Mouse (Mus musculus) myocyte (in vitro differentiated cells): ENCODE data around the gene Slc24a4.

Source experiments
- CEBPB ChIP-seq: IDR thresholded peaks from 2 replicates; pipeline ENCODE4 v1.6.1; 2011; ENCODE audit warnings: mild to moderate bottlenecking, moderate library complexity; ENCODE audit not compliant: poor library complexity, insufficient read depth, severe bottlenecking
- E2F4 ChIP-seq: IDR thresholded peaks from one replicate; pipeline ENCODE4 v1.6.1; 2011; ENCODE audit warnings: mild to moderate bottlenecking, control low read depth, moderate library complexity; ENCODE audit not compliant: insufficient read depth
- MAX ChIP-seq: IDR thresholded peaks from one replicate; pipeline ENCODE4 v1.6.1; 2011; ENCODE audit warnings: low read depth, mild to moderate bottlenecking, control low read depth
- MYOD1 ChIP-seq, 3 experiments: IDR thresholded peaks; one replicate each; pipeline ENCODE4 v1.6.1; 2011; ENCODE audit warnings: control low read depth in 2 of 3, low read depth in 2 of 3, mild to moderate bottlenecking in 2 of 3, moderate library complexity in 1 of 3; ENCODE audit not compliant: insufficient read length in 2 of 3, control insufficient read depth in 1 of 3
- MYOG ChIP-seq, 3 experiments: IDR thresholded peaks; one replicate each; pipeline ENCODE4 v1.6.1; 2011; ENCODE audit warnings: control low read depth in 2 of 3, low read depth in 2 of 3, mild to moderate bottlenecking in 2 of 3; ENCODE audit not compliant: insufficient read length in 2 of 3, control insufficient read depth in 1 of 3, insufficient read depth in 1 of 3
- POLR2A ChIP-seq: IDR thresholded peaks from one replicate; pipeline ENCODE4 v1.6.1; 2011; ENCODE audit warnings: low read depth, mild to moderate bottlenecking, control low read depth, moderate library complexity; ENCODE audit not compliant: insufficient read length
- POLR2AphosphoS2 ChIP-seq: IDR thresholded peaks from one replicate; pipeline ENCODE4 v1.6.1; 2011; ENCODE audit warnings: low read depth, control low read depth; ENCODE audit not compliant: insufficient read length
- REST ChIP-seq: IDR thresholded peaks from one replicate; pipeline ENCODE4 v1.6.1; 2011; ENCODE audit warnings: mild to moderate bottlenecking, control low read depth, moderate library complexity; ENCODE audit not compliant: insufficient read depth, insufficient read length
- TCF12 ChIP-seq: IDR thresholded peaks from one replicate; pipeline ENCODE4 v1.6.1; 2011; ENCODE audit warnings: mild to moderate bottlenecking, control low read depth; ENCODE audit not compliant: poor library complexity, insufficient read depth, severe bottlenecking
- TCF3 ChIP-seq: IDR thresholded peaks from one replicate; pipeline ENCODE4 v1.6.1; 2011; ENCODE audit warnings: low read depth, control low read depth; ENCODE audit not compliant: insufficient read length
- USF1 ChIP-seq: IDR thresholded peaks from one replicate; pipeline ENCODE4 v1.6.1; 2011; ENCODE audit warnings: low read depth, mild to moderate bottlenecking, control low read depth, moderate library complexity

DNA sequence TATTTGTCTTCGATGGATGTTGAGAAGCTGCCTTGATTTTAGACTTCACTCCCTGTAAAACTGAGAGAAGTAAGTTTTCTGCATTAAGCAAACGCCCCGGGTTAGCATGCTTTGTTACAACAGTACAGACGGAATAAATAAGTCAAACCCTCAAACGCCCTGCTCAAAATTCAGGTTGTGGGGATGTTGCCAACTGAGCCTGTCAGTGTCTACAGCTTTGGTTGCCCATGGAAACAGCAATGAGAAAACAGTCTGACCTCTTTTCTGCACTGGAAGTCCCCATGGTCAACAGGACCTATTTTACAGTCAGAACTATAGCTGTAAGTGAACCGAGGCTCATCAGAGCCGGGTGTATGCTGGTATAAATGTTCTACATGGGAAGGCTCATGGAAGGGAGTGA, 78.7 kb downstream of the Slc24a4 start:
- no peak for TF ChIP-seq USF1
- no peak for TF ChIP-seq POLR2A
- no peak for TF ChIP-seq CEBPB
- TF ChIP-seq REST, result no peak
- TF ChIP-seq TCF3, result no peak
- TF ChIP-seq TCF12, result no peak
- no peak for TF ChIP-seq MYOG (IDR thresholded peaks at IDR 0.05; ENCODE audit: control insufficient read depth in 1 of 3, insufficient read depth in 1 of 3, insufficient read length in 2 of 3, low read depth in 2 of 3)
- no peak for TF ChIP-seq E2F4
- TF ChIP-seq MYOD1 (IDR thresholded peaks at IDR 0.05; ENCODE audit: control insufficient read depth in 1 of 3, insufficient read length in 2 of 3, low read depth in 2 of 3), result no peak
- TF ChIP-seq POLR2AphosphoS2, result no peak
- no peak for TF ChIP-seq MAX
